Mouse (Mus musculus): ENCODE measurements at regions not wholly inside any gene's neighbourhood (a gene's known extent, or its start where the extent isn't known, plus 50 kb on each side); places are given as distances from the start of the nearest gene placed in this dataset.

- Histone ChIP-seq H3K9ac (replicated peaks; ENCODE audit: low read depth, low read length) (no peak overlapping the region), H3K4me3 (ENCODE audit: low read depth, low read length) (no peak overlapping the region), H3K9me3 (replicated peaks; ENCODE audit: control insufficient read depth, low read length) (no peaks in the 10 kb centered on the region), H3K4me2 (ENCODE audit: low read depth, low read length) (no peak overlapping the region), H3K4me1 (ENCODE audit: control insufficient read depth, insufficient read depth) (no peaks in the 10 kb centered on the region), H3K36me3 (replicated peaks; ENCODE audit: control insufficient read depth, insufficient read depth, low read length) (no peaks in the 10 kb centered on the region), H3K27me3 (ENCODE audit: control insufficient read depth, insufficient read depth, low read length) (no peaks in the 10 kb centered on the region), H3K27ac (ENCODE audit: low read depth) (no peak overlapping the region)
- DNase-seq (ENCODE audit: low spot score) = no peak
- no peak for TF ChIP-seq EP300 (IDR thresholded peaks at IDR 0.05; ENCODE audit: low read depth)
- no peak for TF ChIP-seq CTCF (IDR thresholded peaks at IDR 0.05; ENCODE audit: low read depth)
- 76% methylated on average over 1 of the region's 1 CpGs for WGBS
- ATAC-seq (ENCODE audit: insufficient read depth, low read depth) = no peak
These were observed 99.8 kb downstream of the Lrrn1 start for GRCm38 (mm10) chr6:107629376-107629775.

GRCm38 (mm10) chr6:107645751-107646150 is 116.2 kb downstream of the Lrrn1 start:
- 69% methylated on average over 2 of the region's 2 CpGs for WGBS
- ATAC-seq (ENCODE audit: insufficient read depth, low read depth) (no peak), DNase-seq (ENCODE audit: low spot score) (no peak)
- Histone ChIP-seq H3K4me3 (ENCODE audit: low read depth, low read length) (no peak overlapping the region), H3K9ac (replicated peaks; ENCODE audit: low read depth, low read length) (no peak overlapping the region), H3K4me2 (ENCODE audit: low read depth, low read length) (no peak overlapping the region), H3K27ac (ENCODE audit: low read depth) (no peak overlapping the region), H3K36me3 (replicated peaks; ENCODE audit: control insufficient read depth, insufficient read depth, low read length) (no peaks in the 10 kb centered on the region), H3K27me3 (ENCODE audit: control insufficient read depth, insufficient read depth, low read length) (no peaks in the 10 kb centered on the region), H3K9me3 (replicated peaks; ENCODE audit: control insufficient read depth, low read length) (no peaks in the 10 kb centered on the region), H3K4me1 (ENCODE audit: control insufficient read depth, insufficient read depth) (no peaks in the 10 kb centered on the region)
- TF ChIP-seq EP300 (IDR thresholded peaks at IDR 0.05; ENCODE audit: low read depth) = no peak
- no peak for TF ChIP-seq CTCF (IDR thresholded peaks at IDR 0.05; ENCODE audit: low read depth)

- no peak overlapping the region for H3K4me2 ChIP-seq (ENCODE audit: low read depth, low read length)
- H3K4me1 ChIP-seq (ENCODE audit: control insufficient read depth, insufficient read depth) = no peaks in the 10 kb centered on the region
- no peak overlapping the region for H3K4me3 ChIP-seq (ENCODE audit: low read depth, low read length)
- no peak overlapping the region for H3K27ac ChIP-seq (ENCODE audit: low read depth)
- H3K9me3 ChIP-seq (replicated peaks; ENCODE audit: control insufficient read depth, low read length) = no peaks in the 10 kb centered on the region
- H3K36me3 ChIP-seq (replicated peaks; ENCODE audit: control insufficient read depth, insufficient read depth, low read length) = no peaks in the 10 kb centered on the region
- H3K9ac ChIP-seq (replicated peaks; ENCODE audit: low read depth, low read length) = no peak overlapping the region
- no peak for TF ChIP-seq EP300 (IDR thresholded peaks at IDR 0.05; ENCODE audit: low read depth)
- TF ChIP-seq CTCF (IDR thresholded peaks at IDR 0.05; ENCODE audit: low read depth) = no peak
- no peak for DNase-seq (ENCODE audit: low spot score)
- H3K27me3 ChIP-seq (ENCODE audit: control insufficient read depth, insufficient read depth, low read length) = no peaks in the 10 kb centered on the region
- ATAC-seq (ENCODE audit: insufficient read depth, low read depth) = no peak
These were observed 124.4 kb downstream of the Lrrn1 start for GRCm38 (mm10) chr6:107653840-107654523.

- TF ChIP-seq CTCF (IDR thresholded peaks at IDR 0.05; ENCODE audit: low read depth) (no peak), EP300 (IDR thresholded peaks at IDR 0.05; ENCODE audit: low read depth) (no peak)
- no peak overlapping the region for H3K4me2 ChIP-seq (ENCODE audit: low read depth, low read length)
- H3K4me3 ChIP-seq (ENCODE audit: low read depth, low read length) = no peak overlapping the region
- 78% methylated on average over 2 of the region's 2 CpGs for WGBS
- ATAC-seq (ENCODE audit: insufficient read depth, low read depth) (no peak), DNase-seq (ENCODE audit: low spot score) (no peak)
- H3K9ac ChIP-seq (replicated peaks; ENCODE audit: low read depth, low read length) = no peak overlapping the region
- no peaks in the 10 kb centered on the region for H3K27me3 ChIP-seq (ENCODE audit: control insufficient read depth, insufficient read depth, low read length)
- no peaks in the 10 kb centered on the region for H3K36me3 ChIP-seq (replicated peaks; ENCODE audit: control insufficient read depth, insufficient read depth, low read length)
- no peaks in the 10 kb centered on the region for H3K9me3 ChIP-seq (replicated peaks; ENCODE audit: control insufficient read depth, low read length)
- H3K4me1 ChIP-seq (ENCODE audit: control insufficient read depth, insufficient read depth) = no peaks in the 10 kb centered on the region
- no peak overlapping the region for H3K27ac ChIP-seq (ENCODE audit: low read depth)
These were observed 128.2 kb downstream of the Lrrn1 start for GRCm38 (mm10) chr6:107657805-107658204.

GRCm38 (mm10) chr6:107661009-107661764 is 131.6 kb downstream of the Lrrn1 start:
- H3K4me2 ChIP-seq (ENCODE audit: low read depth, low read length) = no peak overlapping the region
- H3K27ac ChIP-seq (ENCODE audit: low read depth) = no peak overlapping the region
- H3K9ac ChIP-seq (replicated peaks; ENCODE audit: low read depth, low read length) = no peak overlapping the region
- H3K4me3 ChIP-seq (ENCODE audit: low read depth, low read length) = no peak overlapping the region
- ATAC-seq (ENCODE audit: insufficient read depth, low read depth) (no peak), DNase-seq (ENCODE audit: low spot score) (no peak)
- H3K9me3 ChIP-seq (replicated peaks; ENCODE audit: control insufficient read depth, low read length) = no peaks in the 10 kb centered on the region
- no peaks in the 10 kb centered on the region for H3K4me1 ChIP-seq (ENCODE audit: control insufficient read depth, insufficient read depth)
- H3K27me3 ChIP-seq (ENCODE audit: control insufficient read depth, insufficient read depth, low read length) = no peaks in the 10 kb centered on the region
- no peaks in the 10 kb centered on the region for H3K36me3 ChIP-seq (replicated peaks; ENCODE audit: control insufficient read depth, insufficient read depth, low read length)
- TF ChIP-seq EP300 (IDR thresholded peaks at IDR 0.05; ENCODE audit: low read depth) (no peak), CTCF (IDR thresholded peaks at IDR 0.05; ENCODE audit: low read depth) (no peak)
- WGBS = 66% methylated on average over 5 of the region's 5 CpGs

Measured in heart, postnatal 0 days (tissue).